Mouse (Mus musculus) cortical plate, adult 2 months (tissue): ENCODE measurements around the gene Cog8. TPM values are rescaled to one million over a fixed set of nuclear protein-coding genes. Genes with fewer than 3 reads are reported as not detected.
A peak's percentile ranks its signal among the peaks of the same experiment; 100 is the strongest.
"Not testable (repeated sequence)": the region's sequence is repeated elsewhere in the genome, so short reads cannot be mapped to it uniquely, and the experiment has no call there.

Source experiments
- H3K27ac ChIP-seq: fragments of 200-500 bp; 2 replicates; pipeline ENCODE4 v1.5.1; 2012; ENCODE audit warnings: low read length, control low read depth, inconsistent platforms; ENCODE audit not compliant: insufficient read depth
- H3K4me1 ChIP-seq: fragments of 200-500 bp; 2 replicates; pipeline ENCODE4 v1.6.1; 2011; ENCODE audit warnings: low read length; ENCODE audit not compliant: control insufficient read depth, insufficient read depth
- H3K4me3 ChIP-seq: fragments of 200-500 bp; 2 replicates; pipeline ENCODE4 v1.5.1; 2011; ENCODE audit warnings: mild to moderate bottlenecking, low read length, control low read depth; ENCODE audit not compliant: insufficient read depth
- CTCF ChIP-seq: fragments of 200-500 bp; IDR thresholded peaks from 2 replicates; pipeline ENCODE4 v1.5.1; 2011; ENCODE audit warnings: mild to moderate bottlenecking, control low read depth, low read length; ENCODE audit not compliant: insufficient read depth; ENCODE audit errors: extremely low read depth
- POLR2A ChIP-seq: fragments of 200-500 bp; IDR thresholded peaks from 2 replicates; pipeline ENCODE4 v1.6.1; 2011; ENCODE audit warnings: mild to moderate bottlenecking, low read length, control low read depth; ENCODE audit not compliant: insufficient read depth; ENCODE audit errors: extremely low read depth
- polyA plus RNA-seq: library from polyadenylated mRNA; depleted of rRNA; stranded (reverse); fragments of >200 nt; gene quantifications from 2 replicates; pipeline ENCODE4 v1.2.3, GENCODE M21; 2012; rRNA removed

Cog8 gene
- polyA plus RNA-seq, 1 experiment = 33.0 TPM

GRCm38 (mm10) chr8:107023479-107023878, 33.0 kb downstream of the Cog8 start:
- no peak overlapping the region for H3K4me3 ChIP-seq
- no peaks in the 10 kb centered on the region for H3K4me1 ChIP-seq
- no peak overlapping the region for H3K27ac ChIP-seq
- TF ChIP-seq POLR2A (no peak), CTCF (no peak)

DNA sequence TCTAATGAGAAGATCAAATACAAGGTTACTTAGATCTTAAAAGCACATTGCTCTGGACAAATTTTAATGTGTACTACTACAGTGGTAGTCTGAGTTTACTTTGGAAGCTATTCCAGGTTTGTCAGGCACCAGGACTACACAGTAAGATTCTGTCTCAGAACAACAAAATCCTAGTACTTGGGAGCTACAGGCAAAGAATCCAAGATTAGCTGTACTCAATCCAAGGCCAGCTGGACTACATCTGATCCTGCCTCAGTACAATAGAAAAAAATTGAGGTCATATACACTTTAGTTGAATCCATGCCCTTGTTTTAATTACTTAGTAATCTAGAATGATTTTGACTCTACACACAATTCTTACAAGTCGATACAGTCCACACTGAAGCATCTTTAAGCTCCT, 41.6 kb downstream of the Cog8 start:
- no peak overlapping the region for H3K4me3 ChIP-seq

DNA sequence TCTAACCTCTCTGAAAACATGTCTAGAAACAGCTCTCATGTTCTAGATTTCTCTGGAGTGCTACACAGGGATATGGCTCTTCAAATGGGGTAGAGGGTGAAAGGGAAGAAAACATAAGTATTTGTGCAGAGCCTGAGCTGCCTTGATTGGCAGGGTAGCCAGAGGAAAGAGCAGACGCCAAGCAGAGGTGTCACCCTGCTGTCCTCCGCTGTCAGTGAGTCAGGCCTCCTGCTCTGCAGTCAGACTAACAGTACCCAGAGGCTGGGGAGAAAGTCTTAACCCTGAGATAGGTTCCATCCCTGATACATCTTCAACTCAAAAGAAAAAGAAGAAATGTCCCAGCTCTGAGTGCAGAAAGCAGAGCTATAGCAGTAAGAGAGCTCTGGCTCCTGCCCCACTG, 43.8 kb downstream of the Cog8 start:
- Histone ChIP-seq H3K4me3 (no peak overlapping the region), H3K27ac (no peak overlapping the region), H3K4me1 (0 out of 2 replicates have a peak, but pooled peaks cover 1% of the 10 kb centered on the region)
- no peak for TF ChIP-seq POLR2A
- no peak for TF ChIP-seq CTCF

More for the DNA sequence above, 41.6 kb downstream of the Cog8 start:
- H3K4me1 ChIP-seq = no peaks in the 10 kb centered on the region
- TF ChIP-seq CTCF = no peak
- no peak for TF ChIP-seq POLR2A
- H3K27ac ChIP-seq = no peak overlapping the region

DNA sequence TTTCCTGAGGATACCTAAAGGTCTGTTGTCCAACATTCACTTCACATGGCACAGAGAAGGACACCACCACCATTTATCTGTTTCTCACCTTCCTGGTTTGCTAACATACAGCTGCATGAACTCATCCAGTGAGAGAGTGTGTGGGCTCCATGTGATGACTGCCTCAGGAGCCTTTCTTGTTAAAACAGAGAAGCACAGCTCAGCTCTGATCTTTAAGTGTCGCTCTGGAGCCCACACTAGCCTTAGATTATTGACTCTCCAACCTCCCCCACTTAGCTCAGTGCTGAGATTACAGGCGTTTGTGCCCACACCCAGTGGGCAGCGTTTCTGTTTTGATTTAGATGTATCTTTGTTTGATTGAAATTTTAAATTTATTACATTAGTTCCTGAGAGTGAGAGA, 48.7 kb downstream of the Cog8 start:
- Histone ChIP-seq H3K4me3 (no peak overlapping the region), H3K27ac (no peak overlapping the region), H3K4me1 (0 out of 2 replicates have a peak, but pooled peaks cover 1% of the 10 kb centered on the region)
- TF ChIP-seq POLR2A (no peak), CTCF (no peak)

DNA sequence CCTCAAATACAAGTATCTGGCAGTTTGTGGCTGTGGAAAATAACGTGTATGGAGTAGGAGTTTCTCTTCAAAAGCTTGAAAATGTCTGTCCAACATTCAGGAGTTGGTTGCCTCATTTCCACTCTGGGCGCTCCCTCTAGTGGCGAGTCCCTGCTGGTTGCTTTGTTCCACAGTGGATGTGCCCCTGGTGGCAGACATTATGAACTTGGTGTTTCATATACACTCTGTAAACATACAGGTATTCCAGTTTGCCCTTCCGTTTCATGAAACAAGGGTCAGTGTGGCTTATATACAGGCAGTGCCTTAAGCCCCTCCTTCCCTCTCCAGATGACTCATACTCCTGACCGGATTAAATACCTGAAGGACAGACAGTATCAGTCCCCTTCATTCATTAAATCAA, 54.0 kb downstream of the Cog8 start:
- TF ChIP-seq CTCF = peak; percentile 99
- no peak for TF ChIP-seq POLR2A
- Histone ChIP-seq H3K4me3 (no peak overlapping the region), H3K4me1 (no peaks in the 10 kb centered on the region), H3K27ac (no peak overlapping the region)

DNA sequence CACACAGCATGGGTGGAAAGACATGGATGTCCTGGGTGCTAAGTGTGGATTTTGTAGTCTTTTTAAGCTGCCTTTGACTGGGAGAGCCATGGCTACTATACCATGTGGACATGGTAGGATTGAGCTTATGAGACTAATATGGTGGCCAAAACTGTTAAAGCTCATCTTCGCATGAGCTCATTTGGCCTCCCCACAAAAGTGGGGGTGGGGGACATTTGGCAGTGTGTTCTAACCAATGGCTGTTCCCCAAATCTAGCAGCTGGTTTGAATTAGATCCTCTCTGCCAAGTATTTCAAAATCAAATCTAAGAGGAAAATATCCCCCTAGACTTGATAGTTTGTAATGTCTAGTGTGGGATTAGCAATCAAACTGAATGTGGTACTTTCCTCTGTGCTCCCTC, 57.4 kb downstream of the Cog8 start:
- no peak overlapping the region for H3K4me3 ChIP-seq
- TF ChIP-seq CTCF (no peak), POLR2A (no peak)
- no peak overlapping the region for H3K27ac ChIP-seq
- H3K4me1 ChIP-seq = no peaks in the 10 kb centered on the region

DNA sequence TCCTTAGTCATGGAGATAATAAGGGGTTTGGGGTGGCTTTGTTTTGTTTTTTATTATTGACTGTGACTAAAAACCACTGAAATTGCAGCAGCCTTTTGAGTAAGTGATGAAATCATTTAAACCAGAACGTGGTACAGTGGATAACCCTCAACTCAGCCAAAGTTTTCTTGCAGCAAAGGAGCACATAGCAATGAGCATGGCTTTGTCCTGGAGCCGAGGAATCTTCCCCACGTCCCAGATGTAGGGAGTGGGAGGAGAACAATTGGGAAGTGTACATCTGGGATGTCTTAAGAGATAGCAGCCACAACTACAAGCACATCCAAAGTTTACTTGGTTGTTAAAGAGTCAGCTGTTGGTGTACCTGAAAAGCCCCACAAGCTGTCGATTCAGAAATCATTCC, 59.1 kb downstream of the Cog8 start:
- Histone ChIP-seq H3K4me1 (no peaks in the 10 kb centered on the region), H3K27ac (no peak overlapping the region), H3K4me3 (no peak overlapping the region)
- TF ChIP-seq CTCF (no peak), POLR2A (no peak)

DNA sequence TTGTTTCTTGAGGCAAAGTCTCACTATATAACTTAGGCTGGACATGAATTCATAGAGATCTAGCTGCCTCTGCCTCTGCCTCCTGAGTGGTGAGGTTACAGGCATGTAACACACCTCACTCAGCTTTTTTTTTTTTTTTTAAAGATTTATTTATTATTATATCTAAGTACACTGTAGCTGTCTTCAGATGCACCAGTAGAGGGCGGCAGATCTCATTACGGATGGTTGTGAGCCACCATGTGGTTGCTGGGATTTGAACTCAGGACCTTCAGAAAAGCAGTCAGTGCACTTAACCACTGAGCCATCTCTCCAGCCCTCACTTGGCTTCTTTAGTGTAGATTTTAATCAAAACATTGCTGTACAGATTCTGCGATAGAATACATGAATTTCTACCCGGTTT, 60.1 kb downstream of the Cog8 start:
- not testable (repeated sequence) for H3K27ac ChIP-seq, H3K4me1 ChIP-seq, H3K4me3 ChIP-seq

Other genes starting within 250 kb of the Cog8 start
- 0.92 and 0.98 TPM in 2 replicates for gene Has3, start 186.4 kb downstream of the Cog8 start, polyA plus RNA-seq
- 30.6 and 31.1 TPM in 2 replicates for gene Utp4, start 163.1 kb downstream of the Cog8 start, polyA plus RNA-seq
- gene Sntb2, start 120.9 kb downstream of the Cog8 start, polyA plus RNA-seq = 8.7 and 9.3 TPM in 2 replicates
- gene Vps4a, start 25.5 kb downstream of the Cog8 start, polyA plus RNA-seq = 99.0 and 103 TPM in 2 replicates
- gene Pdf, start 8.1 kb downstream of the Cog8 start, polyA plus RNA-seq = 32.4 TPM in 2 replicates
- gene Nip7, start 188 bp upstream of the Cog8 start, polyA plus RNA-seq = 36.5 and 42.5 TPM in 2 replicates
- not detected in 2 replicates for gene Tmed6, start 9.0 kb upstream of the Cog8 start, polyA plus RNA-seq
- 32.8 and 33.3 TPM in 2 replicates for gene Terf2, start 39.9 kb upstream of the Cog8 start, polyA plus RNA-seq
- 104 and 106 TPM in 2 replicates for gene Cyb5b, start 94.0 kb upstream of the Cog8 start, polyA plus RNA-seq
- gene Nfat5, start 236.8 kb upstream of the Cog8 start, polyA plus RNA-seq = 34.9 and 36.0 TPM in 2 replicates